Mouse (Mus musculus) G1E-ER4 (cell line): ENCODE data around the gene Pld1. TPM values are rescaled to one million over a fixed set of nuclear protein-coding genes. Genes with fewer than 3 reads are reported as not detected.

Experiments used
- GATA1 ChIP-seq: IDR thresholded peaks from one replicate; pipeline ENCODE4 v1.8.0; 2012; ENCODE audit warnings: low read length, inconsistent platforms
- polyA plus RNA-seq: library from polyadenylated mRNA; stranded (reverse); fragments of >175 nt; gene quantifications from 2 replicates; pipeline ENCODE4 v1.2.3, GENCODE M21; 2012

The Pld1 gene
- polyA plus RNA-seq, 1 experiment: not detected

- no peak for TF ChIP-seq GATA1
These were observed 36.5 kb downstream of the Pld1 start for GRCm38 (mm10) chr3:27974981-27975380.

- no peak for TF ChIP-seq GATA1
These were observed 38.5 kb downstream of the Pld1 start for GRCm38 (mm10) chr3:27976931-27977544.

- TF ChIP-seq GATA1: no peak
These were observed 39.7 kb downstream of the Pld1 start for GRCm38 (mm10) chr3:27978030-27978723.

GRCm38 (mm10) chr3:27981591-27981990 is 43.1 kb downstream of the Pld1 start:
- no peak for TF ChIP-seq GATA1

- TF ChIP-seq GATA1: no peak
These were observed 44.0 kb downstream of the Pld1 start for GRCm38 (mm10) chr3:27982436-27983017.

- no peak for TF ChIP-seq GATA1
These were observed 44.8 kb downstream of the Pld1 start for GRCm38 (mm10) chr3:27983274-27983673.

- no peak for TF ChIP-seq GATA1
These were observed 45.6 kb downstream of the Pld1 start for GRCm38 (mm10) chr3:27983935-27984577.

- no peak for TF ChIP-seq GATA1
These were observed 46.1 kb downstream of the Pld1 start for GRCm38 (mm10) chr3:27984620-27985019.

GRCm38 (mm10) chr3:27985344-27985743 is 46.8 kb downstream of the Pld1 start:
- TF ChIP-seq GATA1: no peak

GRCm38 (mm10) chr3:27987891-27988536 is 49.5 kb downstream of the Pld1 start:
- TF ChIP-seq GATA1: no peak

GRCm38 (mm10) chr3:27991100-27991703 is 52.7 kb downstream of the Pld1 start:
- no peak for TF ChIP-seq GATA1

GRCm38 (mm10) chr3:27994175-27994990 is 55.9 kb downstream of the Pld1 start:
- TF ChIP-seq GATA1: no peak

GRCm38 (mm10) chr3:28004321-28004720 is 65.8 kb downstream of the Pld1 start:
- no peak for TF ChIP-seq GATA1

- no peak for TF ChIP-seq GATA1
These were observed 69.2 kb downstream of the Pld1 start for GRCm38 (mm10) chr3:28007684-28008083.

- no peak for TF ChIP-seq GATA1
These were observed 69.9 kb downstream of the Pld1 start for GRCm38 (mm10) chr3:28008369-28008768.
